Mouse (Mus musculus) cortical plate, adult 2 months (tissue): ENCODE results near the gene Kif14.

Experiments
- CTCF ChIP-seq: fragments of 200-500 bp; IDR thresholded peaks from 2 replicates; pipeline ENCODE4 v1.5.1; 2011; ENCODE audit warnings: mild to moderate bottlenecking, control low read depth, low read length; ENCODE audit not compliant: insufficient read depth; ENCODE audit errors: extremely low read depth
- POLR2A ChIP-seq: fragments of 200-500 bp; IDR thresholded peaks from 2 replicates; pipeline ENCODE4 v1.6.1; 2011; ENCODE audit warnings: mild to moderate bottlenecking, low read length, control low read depth; ENCODE audit not compliant: insufficient read depth; ENCODE audit errors: extremely low read depth

- TF ChIP-seq CTCF (no peak), POLR2A (no peak)
Measured at GRCm38 (mm10) chr1:136462443-136462842, 3.7 kb upstream of the Kif14 start.
